Mouse (Mus musculus): ENCODE results near the gene Gsn.

DNA sequence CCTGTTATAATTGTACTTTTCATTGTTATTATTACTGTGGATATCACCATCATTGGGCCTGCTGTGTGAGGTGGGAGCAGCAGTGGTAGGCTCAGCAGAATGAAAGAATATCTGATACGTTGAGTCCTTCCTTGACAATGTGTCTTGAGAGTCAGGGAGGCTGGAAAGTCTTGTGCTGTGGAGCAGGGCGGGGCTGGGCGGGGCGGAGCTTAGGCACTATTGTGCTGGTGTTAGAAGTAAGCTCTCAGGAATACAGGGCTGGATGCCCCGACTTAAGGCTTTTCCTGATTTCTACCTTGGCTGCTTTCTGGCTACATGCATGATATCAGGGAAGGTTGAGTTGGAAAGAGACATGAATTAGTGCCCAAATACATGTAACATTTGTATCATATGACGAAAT is 3.4 kb upstream of the Gsn start:
- no peak for TF ChIP-seq CTCF (IDR thresholded peaks at IDR 0.05; ENCODE audit: low read depth, low read length)
- TF ChIP-seq POLR2A (IDR thresholded peaks at IDR 0.05; ENCODE audit: extremely low read depth, insufficient read depth, low read length) = no peak
